Mouse (Mus musculus): ENCODE results near the gene Eapp. TPM values are rescaled to one million over a fixed set of nuclear protein-coding genes. Genes with fewer than 3 reads are reported as not detected.
"Not testable (repeated sequence)": the region's sequence is repeated elsewhere in the genome, so short reads cannot be mapped to it uniquely, and the experiment has no call there.

Eapp gene
- total RNA-seq, 1 experiment: 37.8 TPM

DNA sequence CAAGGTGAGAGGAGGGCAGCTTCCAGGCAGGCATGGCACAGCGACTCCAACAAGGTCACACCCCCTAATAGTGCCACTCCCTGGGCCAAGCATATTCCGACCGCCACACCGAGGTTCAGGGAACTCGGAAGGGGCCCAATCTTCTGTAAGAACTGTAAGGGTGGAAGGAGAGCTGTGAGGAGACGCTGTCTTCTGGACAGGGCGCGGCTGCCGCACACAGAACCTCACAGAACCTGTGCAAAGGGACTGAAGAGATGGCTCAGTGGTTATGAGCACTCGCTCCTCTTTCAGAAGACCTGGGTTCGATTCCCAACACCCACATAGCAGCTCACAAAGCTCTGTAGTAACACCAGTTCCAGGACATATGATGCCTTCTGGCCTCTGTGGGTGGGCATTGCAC, 21.8 kb upstream of the Eapp start:
- not testable (repeated sequence) for H3K27ac ChIP-seq (ENCODE audit: insufficient read depth, low read depth, low read length, poor library complexity, severe bottlenecking)

DNA sequence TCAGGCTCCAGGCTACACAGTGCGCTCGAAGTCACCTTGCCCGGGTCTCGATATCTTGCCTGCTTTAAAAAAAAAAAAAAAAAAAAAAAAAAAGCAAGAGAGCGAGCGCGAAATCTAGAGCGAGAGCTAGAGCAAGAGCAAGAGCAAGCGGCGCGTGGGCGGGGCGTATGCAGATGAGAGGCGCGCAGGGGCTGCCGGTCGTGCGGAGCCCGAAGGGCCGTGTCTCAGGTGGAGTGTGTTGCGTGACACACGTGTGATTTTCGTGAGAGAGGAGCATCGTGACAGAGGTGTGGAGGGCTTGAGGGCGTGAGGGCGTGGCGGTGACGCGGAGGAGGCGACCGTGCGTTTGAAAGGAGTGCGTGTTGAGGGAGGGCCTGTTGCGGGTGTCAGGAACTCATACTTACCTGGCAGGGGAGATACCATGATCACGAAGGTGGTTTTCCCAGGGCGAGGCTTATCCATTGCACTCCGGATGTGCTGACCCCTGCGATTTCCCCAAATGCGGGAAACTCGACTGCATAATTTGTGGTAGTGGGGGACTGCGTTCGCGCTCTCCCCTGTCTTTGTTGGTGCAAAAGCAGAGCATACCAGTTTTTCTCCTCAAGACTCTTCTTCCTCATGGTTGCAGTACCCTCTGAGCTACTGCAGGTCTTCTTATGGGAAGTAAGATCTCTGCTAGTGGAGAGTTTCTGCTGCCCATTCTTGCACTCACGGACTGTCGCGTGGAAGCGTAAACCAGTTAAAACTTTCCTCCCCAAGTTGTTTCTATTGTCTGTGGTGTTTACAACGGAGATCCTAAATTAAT, 18.3 kb upstream of the Eapp start:
- in situ Hi-C loops (cut with MboI; ENCODE audit: low sequenced_read_pairs in 2 of 2, unreplicated experiment in 2 of 2); H3K36me3 ChIP-seq (ENCODE audit: control insufficient read depth, insufficient read depth, low read length, poor library complexity, severe bottlenecking); H3K4me1 ChIP-seq (ENCODE audit: control insufficient read depth in 2 of 2, insufficient read depth in 2 of 2, low read length in 2 of 2, poor library complexity in 1 of 2); DNase-seq (ENCODE audit: low read depth, low spot score); H3K9ac ChIP-seq (ENCODE audit: insufficient read depth, low read depth, low read length, poor library complexity, severe bottlenecking); H3K4me3 ChIP-seq (ENCODE audit: insufficient read depth in 1 of 2, low read depth in 1 of 2, low read length in 2 of 2, poor library complexity in 1 of 2, severe bottlenecking in 1 of 2); H3K9me3 ChIP-seq (ENCODE audit: control insufficient read depth, insufficient read depth, low read depth, low read length); H3K27ac ChIP-seq (ENCODE audit: insufficient read depth, low read depth, low read length, poor library complexity, severe bottlenecking): not testable (repeated sequence)

More for the DNA sequence above, 21.8 kb upstream of the Eapp start:
- H3K4me1 ChIP-seq (ENCODE audit: control insufficient read depth in 2 of 2, insufficient read depth in 2 of 2, low read length in 2 of 2, poor library complexity in 1 of 2); H3K9ac ChIP-seq (ENCODE audit: insufficient read depth, low read depth, low read length, poor library complexity, severe bottlenecking); DNase-seq (ENCODE audit: low read depth, low spot score); H3K9me3 ChIP-seq (ENCODE audit: control insufficient read depth, insufficient read depth, low read depth, low read length); H3K36me3 ChIP-seq (ENCODE audit: control insufficient read depth, insufficient read depth, low read length, poor library complexity, severe bottlenecking); in situ Hi-C loops (cut with MboI; ENCODE audit: low sequenced_read_pairs in 2 of 2, unreplicated experiment in 2 of 2); H3K4me3 ChIP-seq (ENCODE audit: insufficient read depth in 1 of 2, low read depth in 1 of 2, low read length in 2 of 2, poor library complexity in 1 of 2, severe bottlenecking in 1 of 2): not testable (repeated sequence)

DNA sequence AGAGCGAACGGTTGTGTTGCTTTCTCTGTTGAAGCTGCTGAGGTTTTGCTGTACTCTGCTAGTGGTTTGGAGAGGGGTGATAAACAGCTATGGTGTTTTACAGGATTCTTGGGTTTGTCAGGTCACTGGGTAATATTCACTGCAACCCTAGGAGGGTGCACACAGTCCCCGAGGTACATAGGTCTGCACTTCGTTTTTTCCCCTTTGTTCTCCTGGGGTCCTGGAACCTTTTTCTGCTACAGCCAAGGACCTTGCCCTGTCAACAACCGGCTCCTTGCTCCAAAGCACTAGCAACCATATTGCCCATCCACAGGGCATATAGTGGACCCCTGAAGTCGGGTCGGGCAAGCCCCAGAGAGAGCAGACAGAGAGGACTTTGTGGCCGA, 14.8 kb upstream of the Eapp start:
- H3K9me3 ChIP-seq (ENCODE audit: control insufficient read depth, insufficient read depth, low read depth, low read length); DNase-seq (ENCODE audit: low read depth, low spot score); H3K9ac ChIP-seq (ENCODE audit: insufficient read depth, low read depth, low read length, poor library complexity, severe bottlenecking); H3K4me1 ChIP-seq (ENCODE audit: control insufficient read depth in 2 of 2, insufficient read depth in 2 of 2, low read length in 2 of 2, poor library complexity in 1 of 2); H3K4me3 ChIP-seq (ENCODE audit: insufficient read depth in 1 of 2, low read depth in 1 of 2, low read length in 2 of 2, poor library complexity in 1 of 2, severe bottlenecking in 1 of 2); in situ Hi-C loops (cut with MboI; ENCODE audit: low sequenced_read_pairs in 2 of 2, unreplicated experiment in 2 of 2); H3K36me3 ChIP-seq (ENCODE audit: control insufficient read depth, insufficient read depth, low read length, poor library complexity, severe bottlenecking); H3K27ac ChIP-seq (ENCODE audit: insufficient read depth, low read depth, low read length, poor library complexity, severe bottlenecking): not testable (repeated sequence)

DNA sequence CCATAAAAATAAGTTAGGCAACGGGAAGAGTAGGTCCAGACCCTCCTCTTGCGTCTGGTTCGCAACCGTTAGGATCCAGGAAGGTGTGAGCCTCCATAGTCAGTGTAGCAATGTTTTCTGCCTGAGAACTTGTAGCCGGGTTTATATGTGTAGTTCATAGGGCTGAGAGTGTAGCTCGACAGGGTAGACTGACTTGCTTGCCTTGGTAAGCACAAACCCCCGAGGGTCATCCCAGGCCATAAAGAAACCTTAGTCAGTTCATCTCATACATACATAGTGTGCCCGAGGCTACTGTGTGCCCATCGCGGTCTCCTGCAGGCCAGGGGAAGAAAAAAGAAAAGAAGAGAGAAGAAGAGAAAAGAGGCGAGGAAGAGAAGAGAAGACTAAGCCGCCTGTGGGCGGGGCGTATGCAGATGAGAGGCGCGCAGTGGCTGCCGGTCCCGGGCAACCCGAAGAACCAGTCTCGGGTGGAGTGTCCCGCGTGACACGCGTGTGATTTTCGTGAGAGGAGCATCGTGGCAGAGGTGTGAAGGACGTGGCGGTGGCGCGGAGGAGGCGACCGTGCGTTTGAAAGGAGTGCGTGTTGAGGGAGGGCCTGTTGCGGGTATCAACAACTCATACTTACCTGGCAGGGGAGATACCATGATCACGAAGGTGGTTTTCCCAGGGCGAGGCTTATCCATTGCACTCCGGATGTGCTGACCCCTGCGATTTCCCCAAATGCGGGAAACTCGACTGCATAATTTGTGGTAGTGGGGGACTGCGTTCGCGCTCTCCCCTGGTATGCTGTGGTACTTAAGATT, 14.2 kb upstream of the Eapp start:
- H3K9ac ChIP-seq (ENCODE audit: insufficient read depth, low read depth, low read length, poor library complexity, severe bottlenecking); H3K4me1 ChIP-seq (ENCODE audit: control insufficient read depth in 2 of 2, insufficient read depth in 2 of 2, low read length in 2 of 2, poor library complexity in 1 of 2); in situ Hi-C loops (cut with MboI; ENCODE audit: low sequenced_read_pairs in 2 of 2, unreplicated experiment in 2 of 2); H3K9me3 ChIP-seq (ENCODE audit: control insufficient read depth, insufficient read depth, low read depth, low read length); H3K36me3 ChIP-seq (ENCODE audit: control insufficient read depth, insufficient read depth, low read length, poor library complexity, severe bottlenecking); DNase-seq (ENCODE audit: low read depth, low spot score); H3K27ac ChIP-seq (ENCODE audit: insufficient read depth, low read depth, low read length, poor library complexity, severe bottlenecking): not testable (repeated sequence)
- H3K4me3 ChIP-seq (ENCODE audit: insufficient read depth in 1 of 2, low read depth in 1 of 2, low read length in 2 of 2, poor library complexity in 1 of 2, severe bottlenecking in 1 of 2): peak overlapping the region in 1 of 2 experiments; percentile 25; a peak in 1 of 4 replicates

DNA sequence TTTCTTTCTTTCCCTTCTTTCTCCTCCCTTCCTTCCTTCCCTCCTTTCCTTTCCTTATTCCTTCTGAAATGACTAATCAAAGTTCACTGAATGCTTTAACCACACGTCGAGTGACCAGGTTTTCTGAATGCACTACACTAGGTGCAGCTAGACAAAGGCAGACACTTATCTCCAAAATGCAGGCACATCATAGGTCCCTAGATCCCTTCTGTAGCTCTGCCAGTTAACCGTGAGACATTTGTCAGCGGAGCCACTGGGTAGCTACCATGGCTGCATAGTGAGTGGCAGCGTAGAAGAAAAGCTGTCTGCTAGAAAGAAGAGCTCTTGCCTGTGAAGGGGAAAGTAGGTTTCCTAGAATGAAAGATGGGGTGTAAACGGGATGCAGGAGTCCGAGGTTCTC, 3.7 kb upstream of the Eapp start:
- Histone ChIP-seq H3K36me3 (ENCODE audit: control insufficient read depth, insufficient read depth, low read length, poor library complexity, severe bottlenecking) (no peaks in the 10 kb centered on the region), H3K27ac (ENCODE audit: insufficient read depth, low read depth, low read length, poor library complexity, severe bottlenecking) (no peak overlapping the region), H3K4me3 (ENCODE audit: insufficient read depth in 1 of 2, low read depth in 1 of 2, low read length in 2 of 2, poor library complexity in 1 of 2, severe bottlenecking in 1 of 2) (no peak overlapping the region), H3K9me3 (ENCODE audit: control insufficient read depth, insufficient read depth, low read depth, low read length) (no peaks in the 10 kb centered on the region), H3K9ac (ENCODE audit: insufficient read depth, low read depth, low read length, poor library complexity, severe bottlenecking) (no peak overlapping the region), H3K4me1 (ENCODE audit: control insufficient read depth in 2 of 2, insufficient read depth in 2 of 2, low read length in 2 of 2, poor library complexity in 1 of 2) (no peaks in the 10 kb centered on the region)
- DNase-seq (ENCODE audit: low read depth, low spot score): no peak
- TF ChIP-seq CHD2 (IDR thresholded peaks at IDR 0.05; ENCODE audit: low read depth, low read length) (no peak), MAFK (IDR thresholded peaks at IDR 0.05; ENCODE audit: insufficient read depth, low read depth, low read length) (no peak), ZC3H11A (IDR thresholded peaks at IDR 0.05; ENCODE audit: borderline replicate concordance, low read depth, low read length) (no peak), HCFC1 (IDR thresholded peaks at IDR 0.05; ENCODE audit: borderline replicate concordance, insufficient read depth, low read length) (no peak), ZNF384 (IDR thresholded peaks at IDR 0.05; ENCODE audit: low read depth, low read length) (no peak)
- in situ Hi-C loops (cut with MboI; ENCODE audit: low sequenced_read_pairs in 2 of 2, unreplicated experiment in 2 of 2): no loop called here

Data from ES-E14 (cell line).